ENCODE assay signal across 9 mouse cellular contexts in genomic region chr4:144947738-144948390, GRCm38 (mm10). TPM values are rescaled to one million over a fixed set of nuclear protein-coding genes. Genes with fewer than 3 reads are reported as not detected.
DNase-seq lines count a peak whose midpoint lies in the region; ATAC-seq and TF ChIP-seq lines count a peak whose summit lies in the region.
"Had no signal": no experiment of that assay in that cellular context is flagged by ENCODE, and none has a peak within 500 bp of the region (broad histone marks: within the 10 kb centered on the region; RNA-seq: fewer than 3 reads in every experiment).

No protein-coding gene starts in this region.

- H3K9me3 ChIP-seq in kidney, postnatal 0 days (replicated peaks; ENCODE audit: low read length): no peaks in the 10 kb centered on the region

- H3K36me3 ChIP-seq in kidney, postnatal 0 days (ENCODE audit: insufficient read depth, low read length): no peaks in the 10 kb centered on the region

- ATAC-seq in kidney, postnatal 0 days (replicated peaks; ENCODE audit: low FRiP score, low read depth): peak; percentile 13

- no peak overlapping the region for H3K4me3 ChIP-seq in kidney, postnatal 0 days (replicated peaks; ENCODE audit: low read depth, low read length)
- H3K4me3 ChIP-seq: erythroblast, embryonic 14.5 days had no signal

- DNase-seq in adrenal gland, postnatal 25 days: peak; percentile 83
- DNase-seq in heart, adult 9 months (ENCODE audit: low spot score in 2 of 2): peak; percentile 93 to 95
- DNase-seq in kidney, postnatal 0 days (ENCODE audit: low spot score): peak; percentile 89
- DNase-seq in ovary, postnatal 36 days (ENCODE audit: low spot score): peak; percentile 84
- DNase-seq in cerebellum, adult 11 months: no peak
- DNase-seq in embryo, embryonic 10 days (ENCODE audit: low spot score): no peak
- no peak for DNase-seq in cerebellum, adult 9-11 months
- no peak for DNase-seq in frontal cortex, postnatal 25 days (ENCODE audit: low spot score in 2 of 2)

- WGBS in kidney, postnatal 0 days: 35% methylated on average over 6 of the region's 6 CpGs

- H3K4me1 ChIP-seq in kidney, postnatal 0 days (replicated peaks; ENCODE audit: insufficient read depth, low read length): peaks cover 15% of the 10 kb centered on the region

- no peak for TF ChIP-seq CTCF in kidney, postnatal 0 days (IDR thresholded peaks at IDR 0.05; ENCODE audit: low read depth)

- no peak overlapping the region for H3K9ac ChIP-seq in kidney, postnatal 0 days (ENCODE audit: low read depth, low read length)

- H3K27ac ChIP-seq in kidney, postnatal 0 days: peak overlapping the region; percentile 83

- no peak overlapping the region for H3K4me2 ChIP-seq in kidney, postnatal 0 days (ENCODE audit: low read length)

- no peaks in the 10 kb centered on the region for H3K27me3 ChIP-seq in kidney, postnatal 0 days (ENCODE audit: insufficient read depth, low read length)

RNA-seq across cellular contexts. Expression of gene Dhrs3, which starts 55.2 kb away (rescaled TPM):
- 83.0 and 111 TPM in 2 replicates for total RNA-seq in adrenal gland, postnatal 25 days (2021)
- 199 and 233 TPM in 2 replicates for polyA plus RNA-seq in kidney, postnatal 0 days (2015; fragmentation: Nextera tagmentation; extraction: Ambion mirVana)

Comparison
In these comparisons a context has a peak if more than half of its experiments do, and no peak if none do; other contexts are left out.
1. DNase-seq: peak in adrenal gland, postnatal 25 days (single experiment), heart, adult 9 months (2 of 2), kidney, postnatal 0 days (single experiment) and ovary, postnatal 36 days (single experiment); none in cerebellum, adult 11 months (single experiment), embryo, embryonic 10 days (single experiment), cerebellum, adult 9-11 months (single experiment) and frontal cortex, postnatal 25 days (0 of 2).